Mouse (Mus musculus) C2C12 (cell line): ENCODE results near the gene Hmgcl.

ENCODE experiments used
- CTCF ChIP-seq: IDR thresholded peaks from one replicate; pipeline ENCODE4 v1.5.1; 2011; ENCODE audit not compliant: control insufficient read depth, insufficient read depth, insufficient read length
- MYOD1 ChIP-seq: IDR thresholded peaks from one replicate; pipeline ENCODE4 v1.6.1; 2011; ENCODE audit warnings: low read depth; ENCODE audit not compliant: control insufficient read depth, insufficient read length

DNA sequence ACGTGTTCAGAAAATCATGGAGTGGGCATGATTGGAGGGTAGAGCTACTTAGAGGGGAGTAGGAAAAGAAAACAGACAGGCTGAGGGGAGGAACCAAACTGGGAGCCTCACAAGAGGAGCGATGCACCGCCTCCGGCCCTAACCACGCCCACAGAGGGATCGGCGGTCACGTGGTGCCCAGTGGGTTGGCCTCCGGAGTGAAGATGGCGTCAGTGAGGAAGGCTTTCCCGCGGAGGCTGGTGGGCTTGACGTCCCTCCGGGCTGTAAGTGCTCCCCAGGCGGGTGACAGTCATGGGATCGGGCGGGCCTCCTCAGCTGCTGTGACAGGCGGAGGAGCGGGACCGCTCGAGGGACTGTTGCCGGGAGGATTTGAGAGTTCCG, at the start of gene Hmgcl:
- TF ChIP-seq MYOD1 (no peak), CTCF (no peak)
